Comparison of ENCODE assay signal across 13 mouse cellular contexts in the genomic region with DNA sequence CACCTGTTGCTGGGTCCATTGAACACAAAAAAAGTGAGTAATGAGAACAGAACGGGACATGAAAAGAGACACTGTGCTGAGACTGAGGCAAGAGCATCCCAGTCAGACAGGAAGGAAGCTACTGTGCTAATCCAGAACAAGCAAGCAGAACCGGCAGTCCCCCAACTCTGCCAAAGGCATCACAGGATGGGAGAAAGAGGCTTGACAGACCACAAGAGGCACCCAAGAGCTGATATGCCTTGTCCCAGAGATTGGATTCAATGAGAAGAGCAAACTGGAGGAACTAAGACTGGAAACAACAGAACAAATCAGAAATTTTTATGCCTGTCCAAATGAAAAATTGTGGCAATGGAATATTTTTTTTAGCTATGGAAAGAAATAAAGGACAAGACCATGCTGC. TPM values are rescaled to one million over a fixed set of nuclear protein-coding genes. Genes with fewer than 3 reads are reported as not detected.
DNase-seq lines count a peak whose midpoint lies in the region; ATAC-seq and TF ChIP-seq lines count a peak whose summit lies in the region.
"Had no signal": no experiment of that assay in that cellular context is flagged by ENCODE, and none has a peak within 500 bp of the region (broad histone marks: within the 10 kb centered on the region; RNA-seq: fewer than 3 reads in every experiment).

No protein-coding gene starts in this region.

- no peak overlapping the region for H3K4me3 ChIP-seq in stomach, postnatal 0 days (ENCODE audit: low read depth, low read length)
- H3K4me3 ChIP-seq: embryonic facial prominence, embryonic 13.5 days; stomach, embryonic 15.5 days had no signal

- no peak overlapping the region for H3K9ac ChIP-seq in stomach, postnatal 0 days (ENCODE audit: low read length)
- H3K9ac ChIP-seq: embryonic facial prominence, embryonic 13.5 days; stomach, embryonic 15.5 days had no signal

- intact Hi-C loops in left cerebral cortex, postnatal 25 days (cut with DNase I) = no loop called here

- no peak for ATAC-seq in cerebellum, adult (ENCODE audit: insufficient number of reproducible peaks, low FRiP score, low TSS enrichment)
- ATAC-seq in stomach, postnatal 0 days (ENCODE audit: low FRiP score, low TSS enrichment) = no peak
- ATAC-seq: hindbrain, embryonic 16.5 days had no signal

- no peaks in the 10 kb centered on the region for H3K9me3 ChIP-seq in stomach, postnatal 0 days (ENCODE audit: control insufficient read depth, low read length)
- H3K9me3 ChIP-seq: embryonic facial prominence, embryonic 13.5 days; stomach, embryonic 15.5 days had no signal

- TF ChIP-seq CTCF in stomach, postnatal 0 days (IDR thresholded peaks at IDR 0.05; ENCODE audit: low read depth) = peak; percentile 63

- H3K36me3 ChIP-seq in stomach, postnatal 0 days (ENCODE audit: control insufficient read depth, insufficient read depth, low read length) = no peaks in the 10 kb centered on the region
- H3K36me3 ChIP-seq: embryonic facial prominence, embryonic 13.5 days; stomach, embryonic 15.5 days had no signal

- WGBS in stomach, postnatal 0 days = 38% methylated on average over 2 of the region's 2 CpGs

- H3K4me2 ChIP-seq in stomach, postnatal 0 days (replicated peaks; ENCODE audit: low read depth) = no peak overlapping the region
- H3K4me2 ChIP-seq: embryonic facial prominence, embryonic 13.5 days; stomach, embryonic 15.5 days had no signal

- H3K27me3 ChIP-seq in stomach, postnatal 0 days (ENCODE audit: control insufficient read depth, insufficient read depth, low read length) = no peaks in the 10 kb centered on the region
- H3K27me3 ChIP-seq: embryonic facial prominence, embryonic 13.5 days; stomach, embryonic 15.5 days had no signal

- no peaks in the 10 kb centered on the region for H3K4me1 ChIP-seq in stomach, postnatal 0 days (replicated peaks; ENCODE audit: control insufficient read depth, insufficient read depth)
- H3K4me1 ChIP-seq: embryonic facial prominence, embryonic 13.5 days; stomach, embryonic 15.5 days had no signal

- H3K27ac ChIP-seq in stomach, postnatal 0 days (replicated peaks) = no peak overlapping the region
- H3K27ac ChIP-seq: embryonic facial prominence, embryonic 13.5 days; stomach, embryonic 15.5 days had no signal

- peak; percentile 30 to 39 for DNase-seq in cerebellum, postnatal 14 days
- DNase-seq in kidney, postnatal 10 days = peak; percentile 35
- DNase-seq in kidney, adult 18-20 months = no peak
- DNase-seq in right cerebral cortex, postnatal 10 days (ENCODE audit: low spot score in 2 of 2) = peak; percentile 33 to 34
- DNase-seq in right cerebral cortex, postnatal 14 days = no peak
- no peak for DNase-seq in stomach, postnatal 0 days (ENCODE audit: low spot score)
- DNase-seq in left cerebral cortex, postnatal 25 days (ENCODE audit: low spot score in 2 of 2) = no peak
- DNase-seq: B cell, adult 2 months; cerebellum, adult 11 months had no signal

- no peak for TF ChIP-seq EP300 in stomach, postnatal 0 days (optimal IDR thresholded peaks at IDR 0.05)

RNA-seq across cellular contexts. Expression of a gene that starts 11.1 kb away (rescaled TPM):
- 0.28 and 0.39 TPM in 2 replicates for polyA plus RNA-seq in stomach, postnatal 0 days (2015; fragmentation: Nextera tagmentation; extraction: Ambion mirVana)
- total RNA-seq in left cerebral cortex, postnatal 25 days (2021) = 1 to 10 TPM; 1.5 to 1.6 TPM

Comparison
In these comparisons a context has a peak if more than half of its experiments do, and no peak if none do; other contexts are left out.
1. DNase-seq: peak in cerebellum, postnatal 14 days (2 of 2), kidney, postnatal 10 days (single experiment) and right cerebral cortex, postnatal 10 days (2 of 2); none in kidney, adult 18-20 months (single experiment), right cerebral cortex, postnatal 14 days (single experiment), stomach, postnatal 0 days (single experiment) and left cerebral cortex, postnatal 25 days (0 of 2).